Mouse (Mus musculus) gastrocnemius, postnatal 14 days (tissue): ENCODE measurements around the gene Nicn1. TPM values are rescaled to one million over a fixed set of nuclear protein-coding genes. Genes with fewer than 3 reads are reported as not detected.
"Not testable (repeated sequence)": the region's sequence is repeated elsewhere in the genome, so short reads cannot be mapped to it uniquely, and the experiment has no call there.

Source experiments
- DNase-seq: peaks from one replicate; pipeline ENCODE4 v3.0.0; 2021; ENCODE audit warnings: mixed read lengths
- intact Hi-C: fragments of 180-260 bp; cut with DNase I; formaldehyde crosslinking; loops from one replicate; pipeline ENCODE4 v1.15.1; 2025; ENCODE audit warnings: low total_unique reads
- long read RNA-seq, 2 experiments: library from polyadenylated mRNA; stranded (forward); transcript quantifications; one replicate each; pipeline ENCODE4 v2.0.0; 2021
- total RNA-seq, 2 experiments: library from RNA; stranded (reverse); gene quantifications; 2 replicates each; pipeline ENCODE4 v1.2.3; 2021

Gene Nicn1
- total RNA-seq: 1 to 10 TPM; 9.3 to 9.8 TPM
- long read RNA-seq, experiment 1, transcript Nicn1-201 (6 exons, 2,133 nt): major isoform, 9 of 10 reads
- long read RNA-seq, experiment 1, partial matches to known transcripts: 0 of 10 reads
- long read RNA-seq, experiment 1, other reads (novel, unspliced or antisense): 1 of 10 reads
- long read RNA-seq, experiment 2, transcript Nicn1-201 (6 exons, 2,133 nt): major isoform, 18 of 20 reads
- long read RNA-seq, experiment 2, partial matches to known transcripts: 2 of 20 reads
- long read RNA-seq, experiment 2, other reads (novel, unspliced or antisense): 0 of 20 reads

- intact Hi-C loops: no loop called here
- DNase-seq: peak; percentile 89
Observed at GRCm38 (mm10) chr9:108290016-108290750, at the start of gene Nicn1. TSS of gene Nicn1 (plus strand) at chr9:108290429.

- peak; percentile 20 for DNase-seq
- intact Hi-C loops: no loop called here
Observed at GRCm38 (mm10) chr9:108244540-108244939, 45.7 kb upstream of the Nicn1 start.

GRCm38 (mm10) chr9:108244984-108245383 lies 45.2 kb upstream of the Nicn1 start:
- DNase-seq: no peak
- intact Hi-C loops: no loop called here

- intact Hi-C loops: no loop called here
- no peak for DNase-seq
Observed at GRCm38 (mm10) chr9:108248957-108249356, 41.3 kb upstream of the Nicn1 start.

GRCm38 (mm10) chr9:108251877-108252276 lies 38.4 kb upstream of the Nicn1 start:
- peak; percentile 58 for DNase-seq
- intact Hi-C loops: no loop called here

GRCm38 (mm10) chr9:108252766-108253165 lies 37.5 kb upstream of the Nicn1 start:
- DNase-seq: no peak
- intact Hi-C loops: no loop called here

DNA sequence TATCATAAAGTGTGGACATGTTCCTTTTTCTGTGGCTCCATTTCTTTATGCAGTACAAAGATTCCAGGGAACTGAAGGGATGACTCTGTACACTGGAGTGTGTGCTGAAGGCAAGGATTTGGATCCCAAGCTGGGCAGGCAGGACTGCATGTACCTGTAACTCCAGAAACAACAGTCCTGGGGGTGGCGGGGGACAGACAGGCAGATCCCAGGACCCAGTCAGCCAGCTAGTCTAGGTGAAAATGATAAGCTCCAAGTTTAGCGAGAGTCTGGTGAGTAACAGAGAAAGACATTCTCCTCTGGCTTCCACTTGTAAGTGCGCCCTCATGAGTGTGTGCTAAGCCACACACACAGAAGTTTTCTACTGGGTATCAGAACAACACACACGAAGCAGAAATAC lies 29.7 kb upstream of the Nicn1 start:
- no peak for DNase-seq
- intact Hi-C loops: no loop called here

- DNase-seq: no peak
- intact Hi-C loops: no loop called here
Observed at GRCm38 (mm10) chr9:108261865-108262264, 28.4 kb upstream of the Nicn1 start.

DNA sequence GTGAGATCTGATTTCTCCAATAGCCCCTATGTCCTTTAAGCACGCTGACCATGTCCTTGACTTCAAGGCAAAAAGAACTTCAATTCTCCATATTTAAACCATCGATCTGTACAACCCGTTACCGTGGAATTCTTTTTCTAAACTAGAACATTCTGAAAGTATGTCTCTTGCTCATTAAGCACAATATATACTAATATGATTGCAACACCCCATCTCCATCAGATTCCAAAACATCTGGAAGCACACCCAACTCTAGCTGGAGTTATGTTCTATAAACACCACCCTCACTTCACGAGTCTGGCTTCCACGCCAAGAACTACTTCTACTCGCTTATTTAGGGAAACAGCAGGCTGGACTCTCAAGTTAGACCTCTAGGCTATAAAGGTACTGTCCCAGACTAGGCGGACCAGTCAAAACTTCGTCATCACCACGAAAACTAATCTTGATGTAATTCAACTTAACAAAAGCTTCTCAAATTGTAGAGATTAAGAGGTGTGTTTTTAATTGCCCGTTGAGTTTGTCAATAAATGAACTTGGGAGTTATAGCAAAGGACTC lies 27.7 kb upstream of the Nicn1 start:
- intact Hi-C loops: no loop called here
- no peak for DNase-seq

GRCm38 (mm10) chr9:108263131-108263681 lies 27.0 kb upstream of the Nicn1 start:
- no peak for DNase-seq
- intact Hi-C loops: no loop called here

DNA sequence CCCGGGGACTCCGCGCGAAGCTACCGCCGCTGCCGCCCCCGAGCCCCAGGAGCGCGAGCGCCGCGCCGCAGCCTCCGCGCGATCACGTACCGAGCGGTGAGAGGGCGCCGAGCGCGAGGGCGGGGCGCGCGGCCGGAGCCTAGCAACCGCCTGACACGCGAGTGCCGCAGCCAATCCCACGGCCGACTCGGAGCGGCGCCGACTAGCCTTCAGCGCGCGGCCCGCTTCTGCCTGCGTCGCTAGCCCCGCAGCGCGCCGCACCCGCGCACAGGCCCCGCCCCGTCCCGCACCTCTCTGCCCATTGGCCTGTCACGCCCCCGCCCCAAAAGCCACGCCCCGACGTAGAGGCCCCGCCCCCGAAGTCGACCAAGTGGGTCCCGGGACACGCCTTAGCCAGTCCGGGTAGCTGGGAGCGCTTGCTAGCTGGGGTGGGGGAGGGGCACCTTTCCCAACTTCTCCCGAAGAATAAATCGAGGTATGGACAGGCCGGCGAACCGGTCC lies 26.5 kb upstream of the Nicn1 start, which contains the start of gene Dag1:
Gene Dag1 (minus strand): TSS at position 269 of the 501 bp plus-strand sequence.
- intact Hi-C loops: no loop called here
- DNase-seq: peak; percentile 100

GRCm38 (mm10) chr9:108264191-108264921 lies 25.9 kb upstream of the Nicn1 start:
- intact Hi-C loops: no loop called here
- peak; percentile 50 for DNase-seq

GRCm38 (mm10) chr9:108266261-108266935 lies 23.8 kb upstream of the Nicn1 start:
- intact Hi-C loops: no loop called here
- DNase-seq: no peak

DNA sequence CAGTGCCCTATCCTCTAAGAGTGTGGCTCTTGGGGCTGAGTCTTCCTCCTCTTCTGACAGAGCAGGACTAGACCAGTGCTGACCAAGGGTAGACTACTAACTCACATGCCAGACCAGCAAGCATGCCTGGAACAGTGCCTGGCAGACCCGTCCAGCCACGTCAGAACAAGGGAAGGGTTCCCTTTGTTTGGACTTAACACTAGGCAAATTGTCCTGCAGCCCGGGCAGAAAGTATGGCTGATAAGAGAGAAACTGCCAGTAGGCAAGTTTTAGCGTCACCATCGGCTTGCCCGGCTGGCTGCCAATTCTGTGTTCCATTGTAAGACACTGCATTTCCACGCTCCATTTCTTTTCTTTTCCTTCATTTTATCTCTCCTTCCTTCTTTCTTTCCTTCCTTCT lies 22.5 kb upstream of the Nicn1 start:
- intact Hi-C loops: no loop called here
- peak; percentile 38 for DNase-seq

DNA sequence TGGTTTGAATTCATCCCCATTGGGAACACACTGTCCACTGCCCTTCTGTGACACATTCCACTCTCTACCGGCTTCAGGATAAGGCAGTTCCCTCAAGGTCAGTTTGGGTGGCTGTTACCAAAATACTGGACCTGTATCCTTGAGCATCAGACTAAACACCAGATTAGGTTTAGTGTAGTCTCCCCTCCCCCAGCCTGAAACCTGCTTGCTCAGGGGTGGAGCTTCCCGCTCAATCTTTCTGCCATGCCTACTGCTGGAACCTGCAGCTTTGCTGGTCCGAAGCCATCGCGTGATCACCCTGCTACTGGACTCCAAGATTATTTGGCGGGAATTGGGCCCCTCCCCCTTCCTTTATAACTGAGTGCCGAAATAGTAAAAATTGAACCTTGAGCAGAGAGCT lies 21.5 kb upstream of the Nicn1 start:
- intact Hi-C loops, DNase-seq: not testable (repeated sequence)

- DNase-seq: no peak
- intact Hi-C loops: no loop called here
Observed at GRCm38 (mm10) chr9:108271941-108272340, 18.3 kb upstream of the Nicn1 start.

- intact Hi-C loops: no loop called here
Observed at GRCm38 (mm10) chr9:108272691-108273090, 17.5 kb upstream of the Nicn1 start.

GRCm38 (mm10) chr9:108273485-108273884 lies 16.7 kb upstream of the Nicn1 start:
- intact Hi-C loops: no loop called here
- DNase-seq: no peak

More at GRCm38 (mm10) chr9:108272691-108273090, 17.5 kb upstream of the Nicn1 start:
- DNase-seq: peak; percentile 30
